Mouse (Mus musculus) embryonic facial prominence, embryonic 14.5 days (tissue): ENCODE measurements around the gene Traip. TPM values are rescaled to one million over a fixed set of nuclear protein-coding genes. Genes with fewer than 3 reads are reported as not detected.
A peak's percentile ranks its signal among the peaks of the same experiment; 100 is the strongest.

Source experiments
- ATAC-seq: fragments of 200-750 bp; cut with Nextera tagmentation; 2 replicates; pipeline ENCODE4 v1.8.0; 2017; ENCODE audit warnings: low read depth, moderate number of reproducible peaks, moderate TSS enrichment
- DNase-seq: peaks from one replicate; pipeline ENCODE4 v3.0.0-alpha.2; 2015; ENCODE audit warnings: low spot score
- H3K27ac ChIP-seq: fragments of 300-500 bp; sonication (generic); replicated peaks from 2 replicates; pipeline ENCODE4 v1.5.1; 2014; ENCODE audit warnings: low read depth, mild to moderate bottlenecking, low read length, moderate library complexity
- H3K27me3 ChIP-seq: fragments of 300-500 bp; sonication (generic); replicated peaks from 2 replicates; pipeline ENCODE4 v1.6.1; 2014; ENCODE audit warnings: low read length; ENCODE audit not compliant: control insufficient read depth, insufficient read depth
- H3K36me3 ChIP-seq: fragments of 300-500 bp; sonication (generic); 2 replicates; pipeline ENCODE4 v1.6.1; 2014; ENCODE audit warnings: low read length, mixed read lengths; ENCODE audit not compliant: control insufficient read depth, insufficient read depth
- H3K4me1 ChIP-seq: fragments of 300-500 bp; sonication (generic); 2 replicates; pipeline ENCODE4 v1.6.1; 2014; ENCODE audit warnings: antibody characterized with exemption, low read length; ENCODE audit not compliant: control insufficient read depth, insufficient read depth
- H3K4me2 ChIP-seq: fragments of 300-500 bp; sonication (generic); 2 replicates; pipeline ENCODE4 v1.6.1; 2014; ENCODE audit warnings: low read depth, mild to moderate bottlenecking, low read length, moderate library complexity, mixed read lengths
- H3K4me3 ChIP-seq: fragments of 300-500 bp; sonication (generic); 2 replicates; pipeline ENCODE4 v1.5.1; 2014; ENCODE audit warnings: low read depth, mild to moderate bottlenecking, low read length
- H3K9ac ChIP-seq: fragments of 300-500 bp; sonication (generic); 2 replicates; pipeline ENCODE4 v1.6.1; 2014; ENCODE audit warnings: low read depth, mild to moderate bottlenecking, low read length, moderate library complexity, mixed read lengths
- H3K9me3 ChIP-seq: fragments of 300-500 bp; sonication (generic); 2 replicates; pipeline ENCODE4 v1.6.1; 2016; ENCODE audit warnings: low read length; ENCODE audit not compliant: control insufficient read depth
- WGBS: fragments of 180-500 bp; shearing (Covaris S2); extraction: QIAGEN DNeasy Blood & Tissue Kit; methylation state at CpG from one replicate; pipeline ENCODE4 v1.1.7; 2014; 5-methylcytosine and 5-hydroxymethylcytosine counted together
- polyA plus RNA-seq: library from polyadenylated mRNA; unstranded; fragments of >200 nt; fragmentation: Nextera tagmentation; extraction: Ambion mirVana; gene quantifications from 2 replicates; pipeline ENCODE4 v1.2.1, GENCODE M21; 2014

The Traip gene
- polyA plus RNA-seq, 1 experiment from 2014 or later, result 15.5 TPM

- no peak for ATAC-seq
- Histone ChIP-seq H3K9me3 (no peaks in the 10 kb centered on the region), H3K36me3 (peaks cover 32% of the 10 kb centered on the region), H3K4me2 (no peak overlapping the region), H3K9ac (no peak overlapping the region), H3K27ac (no peak overlapping the region), H3K27me3 (no peaks in the 10 kb centered on the region), H3K4me1 (0 out of 2 replicates have a peak, but pooled peaks cover 2% of the 10 kb centered on the region), H3K4me3 (no peak overlapping the region)
- DNase-seq, result no peak
- 91% methylated on average over 5 of the region's 5 CpGs for WGBS
Measured at GRCm38 (mm10) chr9:107970311-107970710, 20.4 kb downstream of the Traip start.

DNA sequence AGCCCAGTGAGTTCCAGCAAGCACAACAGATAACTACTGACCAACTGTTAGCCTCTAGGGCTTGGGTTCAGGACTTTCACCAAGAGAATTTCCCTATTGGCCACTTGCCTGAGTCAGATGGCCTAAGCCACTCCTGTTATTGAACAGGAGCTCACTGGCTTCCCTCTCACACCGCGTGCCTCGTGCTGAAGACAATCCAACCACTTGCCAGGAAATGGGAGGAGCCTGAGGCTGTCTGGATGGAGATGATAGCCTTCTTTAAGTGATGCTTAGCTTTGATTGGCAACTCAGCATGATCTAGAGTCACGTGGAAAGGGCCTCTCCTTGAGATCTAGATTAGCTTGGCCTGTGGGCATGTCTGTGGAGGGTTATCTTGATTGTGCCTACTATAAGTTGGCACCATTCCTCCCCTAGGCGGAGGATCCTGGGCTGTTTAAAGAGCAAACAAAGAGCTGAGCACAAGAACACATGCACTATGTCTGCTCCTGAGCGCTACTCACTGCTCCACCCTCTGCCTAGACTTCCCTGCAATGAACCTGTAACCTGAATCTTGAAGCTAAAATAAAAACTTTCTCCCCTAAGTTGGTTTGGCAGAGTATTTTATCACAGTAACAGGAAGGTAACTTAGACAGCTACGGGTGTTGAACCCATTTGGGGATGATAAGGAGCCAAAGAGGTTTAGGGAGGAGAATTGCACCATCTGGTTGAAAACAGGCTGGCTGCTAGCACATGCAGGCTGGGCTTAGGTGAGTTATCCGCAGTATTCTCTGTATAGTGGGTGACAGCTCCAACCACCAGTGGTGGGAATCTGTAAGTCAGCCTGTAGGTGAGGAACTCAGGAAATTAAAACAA lies 22.0 kb downstream of the Traip start:
- no peaks in the 10 kb centered on the region for H3K27me3 ChIP-seq
- no peak overlapping the region for H3K9ac ChIP-seq
- no peak overlapping the region for H3K27ac ChIP-seq
- H3K36me3 ChIP-seq, result peaks cover 32% of the 10 kb centered on the region
- no peaks in the 10 kb centered on the region for H3K9me3 ChIP-seq
- no peak overlapping the region for H3K4me2 ChIP-seq
- ATAC-seq (no peak), DNase-seq (no peak)
- WGBS, result 75% methylated on average over 8 of the region's 8 CpGs
- 0 out of 2 replicates have a peak, but pooled peaks cover 5% of the 10 kb centered on the region for H3K4me1 ChIP-seq
- H3K4me3 ChIP-seq, result no peak overlapping the region

DNA sequence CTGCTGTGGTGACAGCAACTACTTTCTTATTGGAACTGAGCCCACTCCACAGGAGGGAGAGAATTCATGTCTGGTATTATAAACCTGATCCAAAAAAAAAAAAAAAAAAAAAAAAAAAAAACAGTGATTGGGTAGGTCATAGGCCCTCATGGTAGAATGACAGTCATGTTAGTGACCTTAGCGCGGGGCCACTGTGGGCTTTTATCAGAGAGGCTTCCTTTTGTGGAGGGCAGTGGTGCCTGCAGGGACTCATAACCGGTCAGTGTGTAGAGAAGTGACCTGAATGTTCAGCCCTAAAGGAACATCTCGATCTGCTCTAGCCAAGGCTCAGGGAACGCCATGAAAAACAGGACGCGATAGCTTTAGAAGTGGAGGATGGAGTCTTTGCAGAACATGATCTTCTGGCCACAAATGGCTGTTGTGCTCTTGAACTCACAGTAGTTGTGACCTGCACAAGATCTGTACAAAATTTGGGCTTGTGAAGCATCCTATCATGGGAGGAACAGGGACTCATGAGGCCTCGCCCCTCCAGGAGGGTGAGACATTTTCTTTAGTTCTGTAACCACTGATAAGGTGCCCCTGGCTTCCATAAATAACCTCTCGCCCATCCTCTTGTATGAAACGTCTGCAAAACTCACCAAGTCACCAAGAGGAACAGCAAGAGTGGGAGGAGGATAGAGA lies 24.7 kb downstream of the Traip start:
- peaks cover 20% of the 10 kb centered on the region; the same call in 1 of the 2 replicates for H3K36me3 ChIP-seq
- DNase-seq (no peak), ATAC-seq (no peak)
- H3K9ac ChIP-seq, result no peak overlapping the region
- no peak overlapping the region for H3K4me3 ChIP-seq
- H3K4me1 ChIP-seq, result 0 out of 2 replicates have a peak, but pooled peaks cover 5% of the 10 kb centered on the region
- WGBS, result 74% methylated on average over 10 of the region's 10 CpGs
- no peak overlapping the region for H3K27ac ChIP-seq
- H3K4me2 ChIP-seq, result no peak overlapping the region
- no peaks in the 10 kb centered on the region for H3K27me3 ChIP-seq
- no peaks in the 10 kb centered on the region for H3K9me3 ChIP-seq

- H3K9ac ChIP-seq, result no peak within 1 kb of the TSS
- H3K4me1 ChIP-seq, result peaks cover 11% of the 10 kb centered on the region
- 0 out of 2 replicates have a peak, but pooled peaks cover 11% of the 10 kb centered on the region for H3K36me3 ChIP-seq
- peak within 1 kb of the TSS; percentile 0; the same call in 1 of the 2 replicates for H3K4me2 ChIP-seq
- WGBS, result 71% methylated on average over 12 of the region's 12 CpGs
- ATAC-seq, result no peak
- no peaks in the 10 kb centered on the region for H3K27me3 ChIP-seq
- H3K4me3 ChIP-seq, result no peak within 1 kb of the TSS
- peak within 1 kb of the TSS; percentile 42; the same call in 1 of the 2 replicates for H3K27ac ChIP-seq
- peak; percentile 27 for DNase-seq
- no peaks in the 10 kb centered on the region for H3K9me3 ChIP-seq
Measured at GRCm38 (mm10) chr9:107975399-107976386, 25.8 kb downstream of the Traip start, which contains the start of gene Uba7. Uba7 (plus strand) TSS chr9:107975505.

DNA sequence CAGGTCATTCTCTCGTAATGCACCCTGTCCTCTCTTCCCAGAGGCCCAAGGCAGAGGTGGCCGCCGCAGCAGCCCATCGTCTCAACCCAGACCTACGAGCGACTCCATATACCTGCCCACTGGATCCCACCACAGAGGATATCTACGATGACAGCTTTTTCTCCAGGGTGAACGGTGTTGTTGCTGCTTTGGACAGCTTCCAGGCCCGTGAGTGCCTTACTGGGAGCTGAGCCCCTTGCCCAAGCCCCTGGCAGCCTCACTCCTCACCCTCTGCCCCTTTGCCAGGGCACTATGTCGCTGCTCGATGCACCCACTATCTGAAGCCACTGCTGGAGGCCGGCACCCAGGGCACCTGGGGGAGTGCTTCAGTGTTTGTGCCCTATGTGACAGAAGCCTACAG lies 28.9 kb downstream of the Traip start:
- H3K9ac ChIP-seq, result no peak overlapping the region
- DNase-seq (no peak), ATAC-seq (no peak)
- 87% methylated on average over 11 of the region's 12 CpGs for WGBS
- H3K27ac ChIP-seq, result no peak overlapping the region
- no peaks in the 10 kb centered on the region for H3K9me3 ChIP-seq
- H3K4me3 ChIP-seq, result no peak overlapping the region
- H3K4me1 ChIP-seq, result peaks cover 33% of the 10 kb centered on the region
- no peaks in the 10 kb centered on the region for H3K36me3 ChIP-seq
- H3K4me2 ChIP-seq, result no peak overlapping the region
- no peaks in the 10 kb centered on the region for H3K27me3 ChIP-seq

DNA sequence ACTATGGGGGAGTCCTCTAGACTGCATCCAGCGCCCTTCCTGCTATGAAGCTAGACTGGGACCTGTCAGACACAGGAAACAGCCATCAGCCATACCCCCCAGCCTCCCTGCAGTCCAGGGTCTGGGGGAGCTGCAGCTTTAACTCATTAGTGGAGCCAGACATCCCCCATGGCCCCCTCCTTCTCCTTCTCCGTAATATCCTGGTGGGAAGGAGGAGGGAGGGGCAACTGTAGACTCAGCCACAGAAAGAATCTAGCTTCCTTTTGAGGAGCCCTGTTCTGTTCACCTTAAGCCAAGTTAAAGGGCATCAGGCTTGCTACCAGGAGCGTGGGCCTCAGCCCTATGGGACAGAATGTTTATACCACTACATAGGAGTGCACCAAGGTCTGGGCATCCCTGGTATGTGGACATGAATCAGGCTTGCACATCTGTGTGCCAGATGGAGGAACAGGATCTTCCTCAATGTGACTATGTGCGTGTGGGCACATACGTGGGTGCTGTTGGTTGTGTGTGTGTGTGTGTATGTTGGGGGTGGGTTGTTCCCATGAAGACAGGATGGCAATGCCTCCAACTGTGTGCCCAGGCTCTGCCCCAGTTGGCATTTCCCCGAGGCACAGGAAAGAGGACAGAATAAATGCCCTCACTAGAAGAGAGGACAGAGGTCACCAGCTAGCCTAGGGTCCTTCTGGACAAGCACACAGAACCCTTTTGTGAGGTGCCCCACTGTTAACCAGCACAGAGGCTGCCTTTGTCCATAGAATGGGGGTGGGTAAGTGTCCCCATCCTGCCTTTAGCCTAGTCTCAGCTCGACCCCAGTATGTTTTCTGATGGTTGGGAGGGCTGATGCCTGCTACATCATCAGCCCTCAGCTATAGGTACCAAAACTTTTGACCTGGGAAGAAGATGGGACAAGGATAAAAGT lies 32.0 kb downstream of the Traip start:
- Histone ChIP-seq H3K4me1 (peaks cover 38% of the 10 kb centered on the region), H3K4me2 (peak overlapping the region; percentile 74)

DNA sequence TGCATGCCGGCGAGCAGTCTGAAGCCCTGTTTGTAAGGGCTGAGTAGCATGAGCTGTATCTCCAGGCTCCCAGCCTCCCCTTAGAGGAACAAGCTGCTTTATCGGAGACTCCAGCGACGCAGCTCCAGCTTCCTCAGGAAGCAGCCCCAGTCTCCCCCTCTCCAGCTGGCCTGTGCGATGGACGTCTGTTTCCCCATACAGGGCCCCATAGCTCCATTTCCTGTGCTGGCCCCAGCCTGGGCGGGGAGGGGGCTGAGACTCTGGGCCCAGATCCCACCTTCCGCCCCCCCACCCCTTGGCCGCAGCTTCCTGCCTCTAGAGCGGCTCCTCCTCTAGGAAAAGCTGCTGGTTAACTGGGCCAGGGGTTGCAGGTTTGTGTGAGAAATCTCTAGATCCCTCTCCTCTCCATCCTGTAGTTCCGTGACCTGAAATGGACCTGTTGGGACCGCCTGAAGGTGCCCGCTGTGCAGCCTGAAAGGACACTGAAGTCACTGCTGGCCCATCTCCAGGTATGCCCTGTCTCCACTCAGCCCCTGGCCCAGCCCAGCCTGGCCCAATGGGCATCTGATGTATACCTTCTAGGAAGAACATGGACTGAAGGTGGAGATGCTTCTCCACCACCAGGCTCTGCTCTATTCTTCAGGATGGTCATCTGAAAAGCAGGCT lies 32.9 kb downstream of the Traip start, which contains the start of gene Gm20661:
Gm20661 (plus strand) TSS at position 378 of the 666 bp plus-strand sequence.
- peak within 1 kb of the TSS; percentile 83 for H3K9ac ChIP-seq
- H3K4me2 ChIP-seq, result peak within 1 kb of the TSS; percentile 74
- H3K36me3 ChIP-seq, result peaks cover 9% of the 10 kb centered on the region; the same call in 1 of the 2 replicates
- whole genome bisulfite sequencing, result 14% methylated on average over 12 of the region's 14 CpGs
- H3K27me3 ChIP-seq, result no peaks in the 10 kb centered on the region
- peak within 1 kb of the TSS; percentile 98 for H3K27ac ChIP-seq
- DNase-seq (peak; percentile 96), ATAC-seq (peak; percentile 79)
- peak within 1 kb of the TSS; percentile 77 for H3K4me3 ChIP-seq
- no peaks in the 10 kb centered on the region for H3K9me3 ChIP-seq
- H3K4me1 ChIP-seq, result peaks cover 38% of the 10 kb centered on the region

More for the DNA sequence above, 32.0 kb downstream of the Traip start:
- ATAC-seq (peak; percentile 38), DNase-seq (peak; percentile 92)
- H3K27me3 ChIP-seq, result no peaks in the 10 kb centered on the region
- peak overlapping the region; percentile 98 for H3K27ac ChIP-seq
- no peaks in the 10 kb centered on the region for H3K9me3 ChIP-seq
- peak overlapping the region; percentile 83 for H3K9ac ChIP-seq
- peak overlapping the region; percentile 77 for H3K4me3 ChIP-seq
- peaks cover 9% of the 10 kb centered on the region; the same call in 1 of the 2 replicates for H3K36me3 ChIP-seq
- 14% methylated on average over 7 of the region's 7 CpGs for WGBS
